Mouse (Mus musculus) neural tube, embryonic 13.5 days (tissue): ENCODE results near the gene 1700013G24Rik. TPM values are rescaled to one million over a fixed set of nuclear protein-coding genes. Genes with fewer than 3 reads are reported as not detected.
A peak's percentile ranks its signal among the peaks of the same experiment; 100 is the strongest.

Experiments used
- ATAC-seq: fragments of 200-750 bp; cut with Nextera tagmentation; 2 replicates; pipeline ENCODE4 v1.8.0; 2017; ENCODE audit warnings: low read depth, mild to moderate bottlenecking, moderate TSS enrichment, moderate library complexity
- H3K27ac ChIP-seq: fragments of 300-500 bp; sonication (generic); replicated peaks from 2 replicates; pipeline ENCODE4 v1.5.1; 2015; ENCODE audit warnings: moderate library complexity, mild to moderate bottlenecking, inconsistent platforms
- H3K27me3 ChIP-seq: fragments of 300-500 bp; sonication (generic); 2 replicates; pipeline ENCODE4 v1.6.1; 2015; ENCODE audit warnings: mild to moderate bottlenecking, inconsistent platforms
- H3K36me3 ChIP-seq: fragments of 300-500 bp; sonication (generic); 2 replicates; pipeline ENCODE4 v1.6.1; 2015; ENCODE audit warnings: mild to moderate bottlenecking, inconsistent platforms
- H3K4me1 ChIP-seq: fragments of 300-500 bp; sonication (generic); replicated peaks from 2 replicates; pipeline ENCODE4 v1.6.1; 2015; ENCODE audit warnings: inconsistent platforms
- H3K4me2 ChIP-seq: fragments of 300-500 bp; sonication (generic); 2 replicates; pipeline ENCODE4 v1.6.1; 2015; ENCODE audit warnings: inconsistent platforms, mild to moderate bottlenecking, moderate library complexity
- H3K4me3 ChIP-seq: fragments of 300-500 bp; sonication (generic); 2 replicates; pipeline ENCODE4 v1.5.1; 2015; ENCODE audit warnings: mild to moderate bottlenecking, inconsistent platforms
- H3K9ac ChIP-seq: fragments of 300-500 bp; sonication (generic); 2 replicates; pipeline ENCODE4 v1.6.1; 2015; ENCODE audit warnings: moderate library complexity, mild to moderate bottlenecking, inconsistent platforms
- H3K9me3 ChIP-seq: fragments of 300-500 bp; sonication (generic); 2 replicates; pipeline ENCODE4 v1.6.1; 2016; ENCODE audit warnings: inconsistent platforms
- WGBS: fragments of 180-500 bp; shearing (Covaris S2); methylation state at CpG from one replicate; pipeline ENCODE4 v1.1.7; 2015; 5-methylcytosine and 5-hydroxymethylcytosine counted together
- polyA plus RNA-seq: library from polyadenylated mRNA; unstranded; fragments of >200 nt; fragmentation: Nextera tagmentation; extraction: Ambion mirVana; gene quantifications from 2 replicates; pipeline ENCODE4 v1.2.1, GENCODE M21; 2015

Gene 1700013G24Rik
- polyA plus RNA-seq, 1 experiment from 2014 or later: not detected

- Histone ChIP-seq H3K4me1 (no peaks in the 10 kb centered on the region), H3K9me3 (no peaks in the 10 kb centered on the region), H3K27me3 (no peaks in the 10 kb centered on the region), H3K4me3 (no peak overlapping the region), H3K27ac (no peak overlapping the region), H3K9ac (no peak overlapping the region), H3K4me2 (no peak overlapping the region), H3K36me3 (no peaks in the 10 kb centered on the region)
- no peak for ATAC-seq
- 70% methylated on average over 5 of the region's 5 CpGs for WGBS
Observed at GRCm38 (mm10) chr4:137458861-137459260, 5.8 kb downstream of the 1700013G24Rik start.

DNA sequence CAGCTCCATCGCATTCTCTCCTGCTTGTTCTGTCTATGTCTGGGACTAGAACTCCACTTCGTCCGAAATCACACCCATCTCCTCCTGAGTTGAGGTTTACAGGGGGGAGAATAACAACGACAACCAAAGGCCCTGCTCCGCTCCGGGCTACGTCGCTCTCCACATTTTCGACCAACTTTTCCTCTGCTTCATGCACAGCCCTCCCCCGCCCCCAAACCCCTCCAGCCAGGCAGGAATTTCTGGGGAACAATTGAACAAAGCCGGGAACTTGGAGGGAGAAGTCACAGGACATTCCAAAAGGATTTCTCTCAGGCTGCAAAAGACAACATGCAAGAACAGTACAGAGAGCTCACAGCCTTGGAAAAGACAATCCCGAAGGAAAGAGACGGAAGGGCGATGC, 7.6 kb downstream of the 1700013G24Rik start:
- H3K27me3 ChIP-seq: no peaks in the 10 kb centered on the region
- no peak overlapping the region for H3K4me2 ChIP-seq
- ATAC-seq: no peak
- H3K27ac ChIP-seq: no peak overlapping the region
- no peak overlapping the region for H3K9ac ChIP-seq
- H3K4me1 ChIP-seq: peaks cover 7% of the 10 kb centered on the region; the same call in 1 of the 2 replicates
- no peaks in the 10 kb centered on the region for H3K9me3 ChIP-seq
- WGBS: 67% methylated on average over 14 of the region's 14 CpGs
- no peak overlapping the region for H3K4me3 ChIP-seq
- H3K36me3 ChIP-seq: no peaks in the 10 kb centered on the region

DNA sequence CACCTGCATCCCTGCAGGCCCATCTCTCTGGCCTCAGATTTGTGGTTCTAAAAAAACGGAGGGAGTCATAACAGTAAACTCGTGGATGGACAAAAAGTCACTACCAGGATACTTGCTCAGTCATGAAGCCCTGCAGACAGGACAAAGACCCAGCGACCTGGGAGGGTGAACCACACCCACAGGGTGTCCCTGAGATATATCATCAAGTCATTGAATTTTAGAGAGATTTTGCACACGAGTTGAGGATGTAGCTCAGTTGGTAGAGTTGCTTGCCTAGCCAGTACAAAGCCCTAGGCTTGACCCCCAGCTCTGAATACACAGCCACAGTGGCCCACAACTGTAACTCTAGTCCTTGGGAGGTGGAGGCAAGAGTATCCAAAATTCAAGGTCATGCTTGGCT, 8.1 kb downstream of the 1700013G24Rik start:
- no peak for ATAC-seq
- no peak overlapping the region for H3K27ac ChIP-seq
- peaks cover 7% of the 10 kb centered on the region; the same call in 1 of the 2 replicates for H3K4me1 ChIP-seq
- no peak overlapping the region for H3K4me2 ChIP-seq
- H3K9ac ChIP-seq: no peak overlapping the region
- H3K4me3 ChIP-seq: no peak overlapping the region
- no peaks in the 10 kb centered on the region for H3K27me3 ChIP-seq
- no peaks in the 10 kb centered on the region for H3K9me3 ChIP-seq
- WGBS: 65% methylated on average over 4 of the region's 4 CpGs
- no peaks in the 10 kb centered on the region for H3K36me3 ChIP-seq

DNA sequence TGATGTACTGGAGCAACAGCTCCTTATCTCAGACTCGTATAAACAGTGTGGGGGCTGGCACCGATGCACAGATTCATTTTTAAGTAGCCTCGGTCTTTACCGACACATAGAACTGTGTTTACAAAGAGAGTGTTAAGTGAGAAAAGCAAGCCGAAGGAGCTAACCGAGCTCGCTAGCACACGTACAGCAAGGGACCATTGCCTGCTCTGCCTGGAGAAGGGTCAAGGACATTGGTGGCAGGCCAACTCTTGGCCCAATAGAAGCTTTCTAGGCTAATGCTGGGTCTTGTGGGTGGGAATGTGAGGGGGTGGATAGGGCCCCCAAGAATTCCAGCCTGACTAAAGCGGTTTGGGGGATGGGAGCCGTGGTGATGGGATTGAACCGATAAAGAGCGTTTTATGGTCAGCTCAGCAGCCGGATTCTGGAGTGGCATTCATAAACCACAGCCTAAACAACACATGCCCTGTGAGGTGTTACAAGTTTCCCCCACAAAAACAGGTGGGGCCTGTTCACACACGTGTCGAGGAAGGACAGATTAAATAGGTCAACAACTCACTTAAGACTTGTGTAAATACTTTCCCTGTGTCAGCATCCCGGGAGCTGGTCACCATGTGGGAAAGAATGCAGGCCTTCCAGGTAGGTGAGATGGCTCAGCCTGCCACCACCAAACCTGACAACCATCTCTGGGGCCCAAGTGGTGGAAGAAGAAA, 9.1 kb downstream of the 1700013G24Rik start:
- H3K36me3 ChIP-seq: no peaks in the 10 kb centered on the region
- no peak for ATAC-seq
- no peaks in the 10 kb centered on the region for H3K27me3 ChIP-seq
- peaks cover 7% of the 10 kb centered on the region; the same call in 1 of the 2 replicates for H3K4me1 ChIP-seq
- no peak overlapping the region for H3K27ac ChIP-seq
- no peak overlapping the region for H3K9ac ChIP-seq
- H3K4me3 ChIP-seq: no peak overlapping the region
- WGBS: 87% methylated on average over 16 of the region's 16 CpGs
- H3K9me3 ChIP-seq: no peaks in the 10 kb centered on the region
- H3K4me2 ChIP-seq: no peak overlapping the region

DNA sequence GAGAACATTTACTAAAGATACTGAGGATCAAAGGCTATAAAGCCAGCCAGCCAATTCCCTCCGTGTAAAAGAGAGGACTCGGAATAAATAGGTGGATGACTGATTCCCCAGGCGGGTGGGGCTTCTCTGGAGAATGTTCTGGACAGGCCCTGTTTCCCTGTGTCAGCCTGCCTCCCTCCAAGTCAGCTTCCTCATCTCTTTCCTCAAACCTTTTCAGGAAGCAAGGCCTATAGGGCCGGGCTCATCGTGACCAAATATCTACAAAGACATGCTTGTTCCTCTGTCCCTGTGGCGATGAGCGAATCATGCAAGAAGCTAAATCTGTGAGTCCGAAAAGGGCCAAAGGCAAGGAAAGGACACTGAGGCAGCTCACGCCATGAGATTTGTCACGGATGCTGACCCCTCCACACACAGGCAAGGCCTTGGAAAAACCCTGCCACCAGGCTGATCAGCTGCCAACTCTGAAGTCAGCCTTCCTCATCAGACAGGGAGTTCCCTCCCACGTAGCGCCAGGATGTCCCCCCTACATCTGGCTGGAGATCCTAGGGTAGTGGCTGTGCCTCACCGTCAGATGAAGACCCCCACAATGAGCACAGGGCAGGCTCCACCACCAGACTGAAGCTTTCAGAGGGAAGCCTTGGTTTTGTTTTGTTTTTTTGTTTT, 12.2 kb downstream of the 1700013G24Rik start:
- WGBS: 67% methylated on average over 13 of the region's 13 CpGs
- Histone ChIP-seq H3K27me3 (no peaks in the 10 kb centered on the region; the same call in 1 of the 2 replicates), H3K36me3 (no peaks in the 10 kb centered on the region)

GRCm38 (mm10) chr4:137466991-137467390, 13.9 kb downstream of the 1700013G24Rik start:
- Histone ChIP-seq H3K27me3 (no peaks in the 10 kb centered on the region; the same call in 1 of the 2 replicates), H3K4me3 (no peak overlapping the region), H3K4me2 (no peak overlapping the region), H3K9me3 (no peaks in the 10 kb centered on the region), H3K4me1 (peaks cover 45% of the 10 kb centered on the region), H3K27ac (no peak overlapping the region), H3K9ac (no peak overlapping the region), H3K36me3 (no peaks in the 10 kb centered on the region)
- no peak for ATAC-seq
- WGBS: 84% methylated on average over 4 of the region's 4 CpGs

More for the DNA sequence above, 12.2 kb downstream of the 1700013G24Rik start:
- Histone ChIP-seq H3K9me3 (no peaks in the 10 kb centered on the region), H3K27ac (no peak overlapping the region), H3K9ac (no peak overlapping the region), H3K4me2 (no peak overlapping the region), H3K4me3 (no peak overlapping the region), H3K4me1 (peaks cover 32% of the 10 kb centered on the region)
- no peak for ATAC-seq

DNA sequence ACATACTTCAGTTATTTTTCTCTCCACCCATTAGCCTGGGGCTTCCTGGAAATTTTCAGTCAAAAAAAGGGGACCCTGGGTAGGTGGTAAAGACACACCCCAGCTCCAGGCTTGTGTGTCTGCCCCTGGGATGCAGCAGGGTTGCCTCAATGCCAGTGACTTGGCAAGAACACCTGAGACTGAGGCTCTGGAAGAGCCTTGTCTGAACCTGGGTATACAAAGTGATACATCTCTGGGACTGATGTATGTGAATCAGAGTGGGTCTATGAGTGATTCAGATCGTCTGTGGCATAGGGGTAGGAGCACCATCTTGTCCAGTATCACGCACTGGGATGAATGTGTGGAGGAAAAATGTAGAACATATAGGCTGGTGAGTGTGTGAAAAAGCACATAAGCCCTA, 14.4 kb downstream of the 1700013G24Rik start:
- H3K27ac ChIP-seq: no peak overlapping the region
- WGBS: 90% methylated on average over 2 of the region's 2 CpGs

GRCm38 (mm10) chr4:137468260-137469080, 15.4 kb downstream of the 1700013G24Rik start, which contains the start of gene Hspg2:
TSS of gene Hspg2 (plus strand) at chr4:137468769.
- H3K4me2 ChIP-seq: peak within 1 kb of the TSS; percentile 93
- 1% methylated on average over 72 of the region's 72 CpGs for WGBS
- peak within 1 kb of the TSS; percentile 57 for H3K4me3 ChIP-seq
- peaks cover 50% of the 10 kb centered on the region for H3K4me1 ChIP-seq
- H3K9me3 ChIP-seq: no peaks in the 10 kb centered on the region
- peak; percentile 89 for ATAC-seq
- H3K27ac ChIP-seq: peak within 1 kb of the TSS; percentile 71
- H3K27me3 ChIP-seq: no peaks in the 10 kb centered on the region; the same call in 1 of the 2 replicates
- H3K9ac ChIP-seq: peak within 1 kb of the TSS; percentile 70
- H3K36me3 ChIP-seq: no peaks in the 10 kb centered on the region

More for the DNA sequence above, 14.4 kb downstream of the 1700013G24Rik start:
- H3K4me3 ChIP-seq: no peak overlapping the region
- H3K27me3 ChIP-seq: no peaks in the 10 kb centered on the region; the same call in 1 of the 2 replicates
- no peak overlapping the region for H3K4me2 ChIP-seq
- no peaks in the 10 kb centered on the region for H3K36me3 ChIP-seq
- peaks cover 45% of the 10 kb centered on the region for H3K4me1 ChIP-seq
- no peaks in the 10 kb centered on the region for H3K9me3 ChIP-seq
- no peak for ATAC-seq
- no peak overlapping the region for H3K9ac ChIP-seq

DNA sequence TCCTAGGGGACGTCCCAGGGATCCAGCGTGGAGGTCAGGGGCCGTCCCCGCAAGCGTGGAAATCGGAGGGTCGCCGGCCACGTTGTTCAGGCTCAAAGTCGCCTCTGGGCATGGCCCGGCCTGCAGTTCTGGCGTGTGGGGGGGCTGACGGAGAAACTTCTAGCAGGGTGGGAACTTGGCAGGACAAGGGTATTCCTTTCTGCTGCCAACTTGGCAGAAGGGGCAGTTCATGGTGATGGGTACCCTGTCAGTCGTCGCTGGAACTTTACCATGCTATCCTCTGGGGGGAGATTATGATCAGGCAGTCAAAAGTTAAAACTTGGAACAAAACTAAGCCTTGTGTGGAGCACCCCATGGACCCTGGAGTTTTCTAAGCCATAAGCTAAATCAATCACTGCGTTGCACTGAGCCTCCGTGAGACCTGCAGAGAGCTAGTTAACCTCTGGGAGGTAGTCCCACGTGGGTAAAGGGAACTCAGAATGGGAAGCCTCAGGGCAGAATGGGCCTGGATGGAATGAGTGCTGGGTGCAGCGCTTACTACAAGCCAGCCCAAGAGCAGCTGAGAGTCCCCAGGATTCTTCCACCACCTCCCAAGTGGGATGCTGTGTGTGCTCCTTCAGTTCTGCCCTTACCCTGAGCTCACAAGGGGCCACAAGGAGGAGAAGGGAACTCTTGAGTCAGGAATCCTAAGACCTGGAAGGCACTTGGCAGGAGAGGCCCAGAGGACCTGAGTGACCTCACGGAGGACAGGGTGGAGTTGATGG, 16.2 kb downstream of the 1700013G24Rik start:
- peak overlapping the region; percentile 93 for H3K4me2 ChIP-seq
- H3K4me1 ChIP-seq: peaks cover 57% of the 10 kb centered on the region
- H3K4me3 ChIP-seq: peak overlapping the region; percentile 57
- no peaks in the 10 kb centered on the region for H3K9me3 ChIP-seq
- WGBS: 4% methylated on average over 20 of the region's 20 CpGs
- H3K9ac ChIP-seq: peak overlapping the region; percentile 70
- ATAC-seq: peak; percentile 24; the same call in 1 of the 2 replicates
- peak overlapping the region; percentile 71 for H3K27ac ChIP-seq
- no peaks in the 10 kb centered on the region; the same call in 1 of the 2 replicates for H3K27me3 ChIP-seq
- no peaks in the 10 kb centered on the region for H3K36me3 ChIP-seq

GRCm38 (mm10) chr4:137469845-137470692, 17.0 kb downstream of the 1700013G24Rik start:
- peaks cover 53% of the 10 kb centered on the region for H3K4me1 ChIP-seq

More at GRCm38 (mm10) chr4:137469845-137470692, 17.0 kb downstream of the 1700013G24Rik start:
- ATAC-seq: no peak
- Histone ChIP-seq H3K9me3 (no peaks in the 10 kb centered on the region), H3K4me3 (peak overlapping the region; percentile 57), H3K36me3 (no peaks in the 10 kb centered on the region), H3K9ac (peak overlapping the region; percentile 70; the same call in 1 of the 2 replicates), H3K27me3 (no peaks in the 10 kb centered on the region; the same call in 1 of the 2 replicates), H3K4me2 (peak overlapping the region; percentile 93), H3K27ac (0 out of 2 replicates have a peak overlapping the region, but pooled peaks have one; percentile 18)
- WGBS: 30% methylated on average over 15 of the region's 15 CpGs
